Mouse (Mus musculus): Measurements from ENCODE around the gene Il13ra1. TPM values are rescaled to one million over a fixed set of nuclear protein-coding genes. Genes with fewer than 3 reads are reported as not detected.

The Il13ra1 gene
- polyA plus RNA-seq, 1 experiment from 2014 or later: 20.7 TPM

Other genes starting within 250 kb of the Il13ra1 start
- gene Dock11, start 223.3 kb upstream of the Il13ra1 start, polyA plus RNA-seq (2014; fragmentation: Nextera tagmentation; extraction: Ambion mirVana): 25.2 and 25.5 TPM in 2 replicates
- gene Zcchc12, start 83.8 kb downstream of the Il13ra1 start, polyA plus RNA-seq (2014; fragmentation: Nextera tagmentation; extraction: Ambion mirVana): 9.0 and 9.7 TPM in 2 replicates
- gene Lonrf3, start 216.2 kb downstream of the Il13ra1 start, polyA plus RNA-seq (2014; fragmentation: Nextera tagmentation; extraction: Ambion mirVana): 0.67 and 1.2 TPM in 2 replicates